Mouse (Mus musculus): ENCODE results near the gene Mcm2.

- TF ChIP-seq CTCF (IDR thresholded peaks at IDR 0.05; ENCODE audit: control insufficient read depth, insufficient read depth, low read length) (no peak), POLR2A (IDR thresholded peaks at IDR 0.05; ENCODE audit: borderline replicate concordance, control insufficient read depth, low read depth, low read length) (no peak)
These were observed 28.0 kb downstream of the Mcm2 start for GRCm38 (mm10) chr6:88870594-88870993.
